Mouse (Mus musculus): ENCODE data around the gene Nav2. TPM values are rescaled to one million over a fixed set of nuclear protein-coding genes. Genes with fewer than 3 reads are reported as not detected.

The Nav2 gene
- polyA plus RNA-seq, 1 experiment = 46.2 TPM

DNA sequence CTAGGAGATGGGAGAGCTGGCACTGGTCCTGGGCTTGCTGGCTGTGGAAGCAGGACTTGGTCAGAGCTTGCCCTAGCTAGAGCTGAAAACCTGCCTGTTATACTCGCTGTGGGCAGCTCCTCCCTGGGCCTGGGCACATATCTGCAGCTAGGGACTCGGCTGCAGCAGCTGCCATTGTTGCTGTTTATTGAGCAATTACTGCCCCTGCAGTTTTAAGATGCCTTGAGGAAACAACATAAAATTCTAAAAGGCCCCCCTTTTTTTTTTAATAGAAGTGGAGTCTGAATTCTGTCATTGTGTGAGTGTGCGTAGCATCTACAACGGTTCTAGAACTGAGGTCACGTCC is 24.3 kb upstream of the Nav2 start:
- no peak for TF ChIP-seq CTCF (IDR thresholded peaks at IDR 0.05; ENCODE audit: borderline replicate concordance, control insufficient read depth, extremely low read depth, insufficient read depth, low read length, poor library complexity)
- TF ChIP-seq POLR2A (IDR thresholded peaks at IDR 0.05; ENCODE audit: control insufficient read depth, extremely low read depth, insufficient read depth, low read length, poor library complexity) = no peak
- no peak overlapping the region for H3K27ac ChIP-seq (ENCODE audit: control insufficient read depth, insufficient read depth, low read length)
- H3K27me3 ChIP-seq (ENCODE audit: control insufficient read depth, insufficient read depth, low read length) = no peaks in the 10 kb centered on the region
- no peak overlapping the region for H3K4me3 ChIP-seq (ENCODE audit: control insufficient read depth, insufficient read depth, low read length)
- WGBS = 89% methylated on average over 5 of the region's 5 CpGs
- no peaks in the 10 kb centered on the region for H3K36me3 ChIP-seq (ENCODE audit: control insufficient read depth, insufficient read depth, low read length)
- peaks cover 29% of the 10 kb centered on the region for H3K4me1 ChIP-seq (replicated peaks; ENCODE audit: control insufficient read depth, insufficient read depth, low read length)
- DNase-seq = no peak

DNA sequence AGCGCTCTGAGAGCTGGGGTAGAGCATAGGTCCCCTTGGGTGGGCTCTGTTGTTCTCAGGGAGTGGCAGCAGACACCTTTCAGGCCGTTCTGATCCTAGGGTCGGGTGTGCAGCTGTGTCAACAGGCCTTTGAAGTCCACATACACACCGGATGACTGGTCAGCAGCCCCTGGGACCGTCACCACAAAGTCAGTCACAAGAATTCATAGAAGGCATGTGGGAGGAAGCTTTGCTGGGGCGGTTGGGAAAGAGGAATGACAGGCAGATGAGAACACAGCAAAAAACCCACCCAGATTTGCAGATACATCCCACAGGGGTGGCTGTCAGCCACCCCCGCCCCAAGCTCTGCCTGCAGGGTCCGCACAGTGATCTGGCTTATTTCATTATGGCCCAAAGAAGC is 20.5 kb upstream of the Nav2 start:
- WGBS = 43% methylated on average over 8 of the region's 8 CpGs
- TF ChIP-seq CTCF (IDR thresholded peaks at IDR 0.05; ENCODE audit: borderline replicate concordance, control insufficient read depth, extremely low read depth, insufficient read depth, low read length, poor library complexity) = no peak
- TF ChIP-seq POLR2A (IDR thresholded peaks at IDR 0.05; ENCODE audit: control insufficient read depth, extremely low read depth, insufficient read depth, low read length, poor library complexity) = no peak
- H3K27ac ChIP-seq (ENCODE audit: control insufficient read depth, insufficient read depth, low read length) = no peak overlapping the region
- H3K4me1 ChIP-seq (replicated peaks; ENCODE audit: control insufficient read depth, insufficient read depth, low read length) = peaks cover 12% of the 10 kb centered on the region
- DNase-seq = no peak
- H3K27me3 ChIP-seq (ENCODE audit: control insufficient read depth, insufficient read depth, low read length) = no peaks in the 10 kb centered on the region
- no peaks in the 10 kb centered on the region for H3K36me3 ChIP-seq (ENCODE audit: control insufficient read depth, insufficient read depth, low read length)
- no peak overlapping the region for H3K4me3 ChIP-seq (ENCODE audit: control insufficient read depth, insufficient read depth, low read length)

DNA sequence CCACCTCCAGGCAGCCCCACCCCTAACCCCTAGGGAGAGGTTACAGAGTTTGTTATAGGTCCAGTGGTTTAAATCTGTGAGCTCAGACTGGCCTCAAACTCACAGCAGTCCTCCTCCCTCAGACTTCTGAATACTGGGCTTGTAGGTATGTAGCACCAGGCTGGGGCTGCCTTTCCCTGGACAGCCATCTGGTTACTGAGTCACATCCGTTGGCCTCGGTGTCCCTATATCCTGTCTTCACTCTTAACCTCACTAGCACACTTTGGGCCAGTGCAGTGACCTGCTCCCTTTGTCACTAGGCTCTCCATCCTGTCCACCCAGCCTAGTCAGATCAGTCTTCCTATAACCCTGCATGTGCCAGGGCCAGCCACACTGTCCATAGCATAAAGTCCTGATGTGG is 19.8 kb upstream of the Nav2 start:
- Histone ChIP-seq H3K27me3 (ENCODE audit: control insufficient read depth, insufficient read depth, low read length) (no peaks in the 10 kb centered on the region), H3K27ac (ENCODE audit: control insufficient read depth, insufficient read depth, low read length) (peak overlapping the region; percentile 21; the same call in 1 of the 2 replicates), H3K36me3 (ENCODE audit: control insufficient read depth, insufficient read depth, low read length) (no peaks in the 10 kb centered on the region), H3K4me3 (ENCODE audit: control insufficient read depth, insufficient read depth, low read length) (no peak overlapping the region), H3K4me1 (replicated peaks; ENCODE audit: control insufficient read depth, insufficient read depth, low read length) (peaks cover 12% of the 10 kb centered on the region)
- TF ChIP-seq CTCF (IDR thresholded peaks at IDR 0.05; ENCODE audit: borderline replicate concordance, control insufficient read depth, extremely low read depth, insufficient read depth, low read length, poor library complexity) (no peak), POLR2A (IDR thresholded peaks at IDR 0.05; ENCODE audit: control insufficient read depth, extremely low read depth, insufficient read depth, low read length, poor library complexity) (no peak)
- DNase-seq = no peak
- WGBS = 90% methylated on average over 2 of the region's 2 CpGs

DNA sequence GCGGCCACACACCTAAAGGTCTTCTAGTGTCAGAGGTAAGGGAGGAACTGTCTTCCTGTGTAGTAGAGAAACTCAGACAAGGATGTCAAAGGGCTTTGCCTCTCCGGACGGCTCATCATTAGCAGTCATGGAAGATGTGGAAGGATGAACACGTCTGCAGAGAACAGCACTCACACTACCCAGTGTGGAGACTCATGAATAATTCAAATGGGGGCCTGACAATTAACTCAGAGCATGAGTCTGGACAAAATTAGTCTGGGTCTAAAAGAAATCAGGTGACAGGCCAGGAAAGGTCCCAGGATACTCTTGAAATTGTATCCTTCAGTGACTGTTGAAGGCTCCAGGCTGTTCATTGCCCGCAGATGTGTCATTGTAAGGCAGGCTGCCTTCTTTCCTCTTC is 17.5 kb upstream of the Nav2 start:
- TF ChIP-seq POLR2A (IDR thresholded peaks at IDR 0.05; ENCODE audit: control insufficient read depth, extremely low read depth, insufficient read depth, low read length, poor library complexity) = no peak
- TF ChIP-seq CTCF (IDR thresholded peaks at IDR 0.05; ENCODE audit: borderline replicate concordance, control insufficient read depth, extremely low read depth, insufficient read depth, low read length, poor library complexity) = no peak
- WGBS = 95% methylated on average over 5 of the region's 5 CpGs
- DNase-seq = no peak
- H3K27me3 ChIP-seq (ENCODE audit: control insufficient read depth, insufficient read depth, low read length) = no peaks in the 10 kb centered on the region
- H3K4me3 ChIP-seq (ENCODE audit: control insufficient read depth, insufficient read depth, low read length) = no peak overlapping the region
- H3K27ac ChIP-seq (ENCODE audit: control insufficient read depth, insufficient read depth, low read length) = no peak overlapping the region
- peaks cover 12% of the 10 kb centered on the region for H3K4me1 ChIP-seq (replicated peaks; ENCODE audit: control insufficient read depth, insufficient read depth, low read length)
- H3K36me3 ChIP-seq (ENCODE audit: control insufficient read depth, insufficient read depth, low read length) = no peaks in the 10 kb centered on the region

DNA sequence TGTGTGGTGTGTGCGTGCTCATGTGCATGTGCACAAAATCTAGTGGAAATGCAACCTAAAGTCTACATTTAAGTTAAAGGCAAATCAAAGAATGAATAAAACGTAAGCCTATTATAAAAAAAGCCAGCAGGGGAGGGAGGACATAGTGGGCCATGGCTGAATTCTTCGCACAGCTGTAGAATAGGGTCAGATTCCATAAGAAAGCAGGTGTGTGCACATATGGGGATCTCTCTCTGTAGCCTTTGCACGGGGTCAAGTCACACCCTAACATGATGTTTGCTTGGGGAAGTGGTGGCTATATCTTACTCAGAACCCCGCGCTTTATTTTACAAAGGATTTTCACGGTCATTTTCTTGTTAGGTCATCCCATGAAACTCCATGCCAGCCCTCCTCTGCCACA is 15.4 kb upstream of the Nav2 start:
- Histone ChIP-seq H3K36me3 (ENCODE audit: control insufficient read depth, insufficient read depth, low read length) (no peaks in the 10 kb centered on the region), H3K4me1 (replicated peaks; ENCODE audit: control insufficient read depth, insufficient read depth, low read length) (peaks cover 19% of the 10 kb centered on the region), H3K4me3 (ENCODE audit: control insufficient read depth, insufficient read depth, low read length) (no peak overlapping the region), H3K27me3 (ENCODE audit: control insufficient read depth, insufficient read depth, low read length) (no peaks in the 10 kb centered on the region), H3K27ac (ENCODE audit: control insufficient read depth, insufficient read depth, low read length) (no peak overlapping the region)
- 77% methylated on average over 7 of the region's 7 CpGs for WGBS
- TF ChIP-seq CTCF (IDR thresholded peaks at IDR 0.05; ENCODE audit: borderline replicate concordance, control insufficient read depth, extremely low read depth, insufficient read depth, low read length, poor library complexity) (no peak), POLR2A (IDR thresholded peaks at IDR 0.05; ENCODE audit: control insufficient read depth, extremely low read depth, insufficient read depth, low read length, poor library complexity) (no peak)
- no peak for DNase-seq

DNA sequence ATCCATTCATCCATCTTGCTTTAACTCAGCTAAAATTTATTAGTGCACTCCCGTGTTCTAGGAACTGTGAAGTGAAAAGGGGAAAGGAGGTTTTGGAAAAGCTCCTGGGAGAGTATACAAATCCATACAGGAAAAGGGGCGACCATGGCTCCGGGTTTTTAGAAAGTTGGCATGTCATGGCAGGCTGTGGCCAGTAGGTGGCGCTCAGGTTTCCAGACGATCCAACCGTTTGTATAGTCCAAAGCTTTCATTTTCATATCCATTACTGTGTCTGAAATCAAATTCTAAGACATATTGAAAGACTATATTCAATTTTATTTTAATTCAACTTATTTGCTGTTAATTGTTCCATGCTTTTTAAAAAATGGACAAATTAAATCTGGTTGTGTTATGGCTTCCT is 14.4 kb upstream of the Nav2 start:
- H3K4me3 ChIP-seq (ENCODE audit: control insufficient read depth, insufficient read depth, low read length) = no peak overlapping the region
- H3K27ac ChIP-seq (ENCODE audit: control insufficient read depth, insufficient read depth, low read length) = no peak overlapping the region
- peaks cover 16% of the 10 kb centered on the region for H3K4me1 ChIP-seq (replicated peaks; ENCODE audit: control insufficient read depth, insufficient read depth, low read length)
- H3K27me3 ChIP-seq (ENCODE audit: control insufficient read depth, insufficient read depth, low read length) = no peaks in the 10 kb centered on the region
- no peaks in the 10 kb centered on the region for H3K36me3 ChIP-seq (ENCODE audit: control insufficient read depth, insufficient read depth, low read length)
- peak; percentile 47; the same call in 1 of the 2 replicates for TF ChIP-seq CTCF (IDR thresholded peaks at IDR 0.05; ENCODE audit: borderline replicate concordance, control insufficient read depth, extremely low read depth, insufficient read depth, low read length, poor library complexity)
- no peak for TF ChIP-seq POLR2A (IDR thresholded peaks at IDR 0.05; ENCODE audit: control insufficient read depth, extremely low read depth, insufficient read depth, low read length, poor library complexity)
- 1% methylated on average over 6 of the region's 6 CpGs for WGBS
- DNase-seq = peak; percentile 63

DNA sequence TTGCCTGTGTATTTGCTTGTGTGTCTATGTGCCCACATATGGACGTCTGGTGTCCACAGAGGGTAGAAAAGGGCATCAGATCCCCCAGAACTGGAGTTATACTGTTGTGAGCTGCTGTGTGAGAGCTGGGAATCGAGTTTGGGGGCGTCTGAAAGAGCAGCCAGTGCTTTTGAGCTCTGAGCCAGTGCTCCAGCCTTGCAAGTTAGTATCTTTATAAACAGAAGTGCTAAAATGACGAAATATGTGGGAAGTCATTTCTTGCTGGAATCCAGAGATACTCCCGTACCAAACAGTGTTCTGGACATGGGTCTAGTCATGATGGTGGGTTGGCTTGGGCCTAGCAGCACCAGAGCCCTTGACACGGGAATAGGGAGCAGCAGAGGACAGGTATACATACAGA is 13.8 kb upstream of the Nav2 start:
- no peaks in the 10 kb centered on the region for H3K36me3 ChIP-seq (ENCODE audit: control insufficient read depth, insufficient read depth, low read length)
- TF ChIP-seq CTCF (IDR thresholded peaks at IDR 0.05; ENCODE audit: borderline replicate concordance, control insufficient read depth, extremely low read depth, insufficient read depth, low read length, poor library complexity) (no peak), POLR2A (IDR thresholded peaks at IDR 0.05; ENCODE audit: control insufficient read depth, extremely low read depth, insufficient read depth, low read length, poor library complexity) (no peak)
- H3K4me3 ChIP-seq (ENCODE audit: control insufficient read depth, insufficient read depth, low read length) = no peak overlapping the region
- no peaks in the 10 kb centered on the region for H3K27me3 ChIP-seq (ENCODE audit: control insufficient read depth, insufficient read depth, low read length)
- WGBS = 94% methylated on average over 6 of the region's 6 CpGs
- no peak for DNase-seq
- H3K4me1 ChIP-seq (replicated peaks; ENCODE audit: control insufficient read depth, insufficient read depth, low read length) = peaks cover 16% of the 10 kb centered on the region
- H3K27ac ChIP-seq (ENCODE audit: control insufficient read depth, insufficient read depth, low read length) = no peak overlapping the region
